Mouse (Mus musculus): ENCODE measurements around the gene Dcaf4. TPM values are rescaled to one million over a fixed set of nuclear protein-coding genes. Genes with fewer than 3 reads are reported as not detected.

The Dcaf4 gene
- polyA plus RNA-seq, 1 experiment from 2014 or later = 20.6 TPM

GRCm38 (mm10) chr12:83582106-83582505 is 61.8 kb downstream of the Dcaf4 start:
- H3K4me2 ChIP-seq (ENCODE audit: low read length) = no peak overlapping the region
- no peak for DNase-seq (ENCODE audit: low spot score)
- ATAC-seq (replicated peaks; ENCODE audit: low FRiP score, low read depth) = no peak
- H3K4me1 ChIP-seq (replicated peaks; ENCODE audit: insufficient read depth, low read length) = no peaks in the 10 kb centered on the region; the same call in 1 of the 2 replicates
- TF ChIP-seq CTCF (IDR thresholded peaks at IDR 0.05; ENCODE audit: low read depth) = no peak
- no peak overlapping the region for H3K4me3 ChIP-seq (replicated peaks; ENCODE audit: low read depth, low read length)
- H3K9me3 ChIP-seq (replicated peaks; ENCODE audit: low read length) = no peaks in the 10 kb centered on the region
- H3K27ac ChIP-seq = peak overlapping the region; percentile 13; the same call in 1 of the 2 replicates
- H3K27me3 ChIP-seq (ENCODE audit: insufficient read depth, low read length) = no peaks in the 10 kb centered on the region
- H3K36me3 ChIP-seq (ENCODE audit: insufficient read depth, low read length) = peaks cover 7% of the 10 kb centered on the region; the same call in 1 of the 2 replicates
- H3K9ac ChIP-seq (ENCODE audit: low read depth, low read length) = no peak overlapping the region
- WGBS = 43% methylated on average over 4 of the region's 4 CpGs

GRCm38 (mm10) chr12:83582747-83583146 is 62.5 kb downstream of the Dcaf4 start:
- ATAC-seq (replicated peaks; ENCODE audit: low FRiP score, low read depth) = no peak
- Histone ChIP-seq H3K36me3 (ENCODE audit: insufficient read depth, low read length) (peaks cover 9% of the 10 kb centered on the region; the same call in 1 of the 2 replicates), H3K9me3 (replicated peaks; ENCODE audit: low read length) (no peaks in the 10 kb centered on the region), H3K27me3 (ENCODE audit: insufficient read depth, low read length) (no peaks in the 10 kb centered on the region), H3K4me3 (replicated peaks; ENCODE audit: low read depth, low read length) (no peak overlapping the region), H3K27ac (no peak overlapping the region), H3K4me1 (replicated peaks; ENCODE audit: insufficient read depth, low read length) (no peaks in the 10 kb centered on the region; the same call in 1 of the 2 replicates), H3K9ac (ENCODE audit: low read depth, low read length) (no peak overlapping the region), H3K4me2 (ENCODE audit: low read length) (no peak overlapping the region)
- 93% methylated on average over 4 of the region's 4 CpGs for WGBS
- TF ChIP-seq CTCF (IDR thresholded peaks at IDR 0.05; ENCODE audit: low read depth) = no peak
- no peak for DNase-seq (ENCODE audit: low spot score)

- no peak for ATAC-seq (replicated peaks; ENCODE audit: low FRiP score, low read depth)
- DNase-seq (ENCODE audit: low spot score) = no peak
- Histone ChIP-seq H3K4me1 (replicated peaks; ENCODE audit: insufficient read depth, low read length) (no peaks in the 10 kb centered on the region; the same call in 1 of the 2 replicates), H3K9ac (ENCODE audit: low read depth, low read length) (no peak overlapping the region), H3K4me3 (replicated peaks; ENCODE audit: low read depth, low read length) (no peak overlapping the region), H3K9me3 (replicated peaks; ENCODE audit: low read length) (no peaks in the 10 kb centered on the region), H3K27me3 (ENCODE audit: insufficient read depth, low read length) (no peaks in the 10 kb centered on the region), H3K27ac (no peak overlapping the region), H3K4me2 (ENCODE audit: low read length) (no peak overlapping the region), H3K36me3 (ENCODE audit: insufficient read depth, low read length) (peaks cover 31% of the 10 kb centered on the region; the same call in 1 of the 2 replicates)
- TF ChIP-seq CTCF (IDR thresholded peaks at IDR 0.05; ENCODE audit: low read depth) = no peak
- 92% methylated on average over 5 of the region's 5 CpGs for WGBS
Measured at GRCm38 (mm10) chr12:83586628-83587027, 66.4 kb downstream of the Dcaf4 start.

Other genes starting within 250 kb of the Dcaf4 start
- gene Dpf3, start 32.8 kb upstream of the Dcaf4 start, polyA plus RNA-seq (2015; fragmentation: Nextera tagmentation; extraction: Ambion mirVana) = 7.8 and 9.3 TPM in 2 replicates
- gene Zfyve1, start 76.8 kb downstream of the Dcaf4 start, polyA plus RNA-seq (2015; fragmentation: Nextera tagmentation; extraction: Ambion mirVana) = 11.9 and 14.0 TPM in 2 replicates
- 196 and 199 TPM in 2 replicates for gene Rbm25, start 110.8 kb downstream of the Dcaf4 start, polyA plus RNA-seq (2015; fragmentation: Nextera tagmentation; extraction: Ambion mirVana)
- 59.5 and 64.3 TPM in 2 replicates for gene Psen1, start 167.7 kb downstream of the Dcaf4 start, polyA plus RNA-seq (2015; fragmentation: Nextera tagmentation; extraction: Ambion mirVana)
- 3.6 and 3.7 TPM in 2 replicates for gene Papln, start 243.2 kb downstream of the Dcaf4 start, polyA plus RNA-seq (2015; fragmentation: Nextera tagmentation; extraction: Ambion mirVana)

Measured in kidney, postnatal 0 days (tissue).